In the genomic region with DNA sequence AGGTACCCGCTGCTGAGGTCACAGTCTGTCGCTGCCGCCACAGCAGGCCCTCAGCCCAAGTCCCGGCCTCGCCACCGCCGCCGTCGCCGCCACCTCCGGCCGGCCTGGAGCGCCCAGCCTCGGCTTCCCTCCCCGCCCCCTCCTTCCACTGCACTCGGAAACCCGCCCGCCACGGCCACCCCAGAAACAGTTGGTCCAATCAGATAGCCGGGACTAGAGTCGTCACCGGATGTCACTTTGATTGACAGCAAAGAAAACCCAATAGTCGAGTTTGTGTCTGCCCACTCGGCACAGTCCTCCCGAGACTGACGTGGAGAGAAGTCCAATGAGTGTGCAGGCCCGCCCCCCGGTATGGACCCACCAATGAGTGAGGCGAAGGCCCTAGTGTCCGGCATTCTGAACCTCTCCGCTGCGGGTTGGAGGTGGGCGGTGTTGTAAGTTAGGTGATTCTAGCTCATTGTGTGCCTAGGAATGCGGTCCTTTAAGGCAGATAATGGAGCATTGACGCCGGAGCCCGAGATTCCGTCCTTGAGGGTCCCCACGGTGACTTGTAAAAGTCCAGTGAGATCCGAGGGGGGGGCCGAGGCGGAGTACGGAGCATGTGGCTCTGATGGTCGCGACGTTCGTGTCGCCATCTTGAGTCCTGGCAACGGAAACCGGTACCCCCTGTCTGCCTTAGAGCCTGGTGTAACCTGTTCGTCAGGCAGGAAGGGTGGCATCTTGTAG, we compare ENCODE assay signal across 8 mouse cellular contexts. TPM values are rescaled to one million over a fixed set of nuclear protein-coding genes. Genes with fewer than 3 reads are reported as not detected.
DNase-seq lines count a peak whose midpoint lies in the region; ATAC-seq and TF ChIP-seq lines count a peak whose summit lies in the region.

Nfe2l1 (minus strand) TSS at position 156 of the 726 bp plus-strand sequence.

- 0% methylated on average over 37 of the region's 51 CpGs for WGBS in embryonic facial prominence, embryonic 14.5 days
- WGBS in heart, adult 2 months: under 1% methylated on average over 50 of the region's 51 CpGs
- under 1% methylated on average over 51 of the region's 51 CpGs for WGBS in limb, embryonic 13.5 days
- WGBS in midbrain, embryonic 16.5 days: under 1% methylated on average over 49 of the region's 51 CpGs

- TF ChIP-seq EP300 in heart, adult 2 months (IDR thresholded peaks at IDR 0.05; ENCODE audit: insufficient read depth, low read depth, low read length): no peak

- TF ChIP-seq CTCF in heart, adult 2 months (IDR thresholded peaks at IDR 0.05): no peak

- H3K27ac ChIP-seq in embryonic facial prominence, embryonic 14.5 days (replicated peaks; ENCODE audit: low read depth, low read length): peak within 1 kb of the TSS; percentile 98
- H3K27ac ChIP-seq in heart, adult 2 months: peak within 1 kb of the TSS; percentile 99
- peak within 1 kb of the TSS; percentile 97 for H3K27ac ChIP-seq in limb, embryonic 13.5 days
- H3K27ac ChIP-seq in midbrain, embryonic 16.5 days (ENCODE audit: low read length): peak within 1 kb of the TSS; percentile 98

- DNase-seq in 3T3-L1 (ENCODE audit: low read depth, low spot score): peak; percentile 100
- DNase-seq in adrenal gland, postnatal 4 days (ENCODE audit: low spot score in 2 of 2): peak; percentile 90 to 92
- peak; percentile 100 for DNase-seq in embryonic facial prominence, embryonic 14.5 days (ENCODE audit: low spot score)
- peak; percentile 96 to 99 for DNase-seq in heart, adult 2 months
- DNase-seq in kidney, adult 8-10 months: peak; percentile 99 to 100
- peak; percentile 91 to 98 for DNase-seq in spleen, postnatal 10 days (ENCODE audit: low spot score in 2 of 2)

- H3K9ac ChIP-seq in embryonic facial prominence, embryonic 14.5 days (ENCODE audit: low read depth, low read length): peak within 1 kb of the TSS; percentile 93
- peak within 1 kb of the TSS; percentile 95 for H3K9ac ChIP-seq in heart, adult 2 months (ENCODE audit: low read depth, low read length)
- H3K9ac ChIP-seq in limb, embryonic 13.5 days: peak within 1 kb of the TSS; percentile 87
- peak within 1 kb of the TSS; percentile 89 for H3K9ac ChIP-seq in midbrain, embryonic 16.5 days (ENCODE audit: low read depth, low read length)

- peaks cover 37% of the 10 kb centered on the region for H3K4me1 ChIP-seq in embryonic facial prominence, embryonic 14.5 days (ENCODE audit: control insufficient read depth, insufficient read depth, low read length)
- H3K4me1 ChIP-seq in heart, adult 2 months (ENCODE audit: control insufficient read depth, insufficient read depth, low read length): peaks cover 14% of the 10 kb centered on the region
- H3K4me1 ChIP-seq in limb, embryonic 13.5 days: peaks cover 43% of the 10 kb centered on the region
- H3K4me1 ChIP-seq in midbrain, embryonic 16.5 days (ENCODE audit: control insufficient read depth, insufficient read depth, low read length): peaks cover 43% of the 10 kb centered on the region

- peak; percentile 100 for ATAC-seq in embryonic facial prominence, embryonic 14.5 days (ENCODE audit: low read depth)
- peak; percentile 99 for ATAC-seq in limb, embryonic 13.5 days (ENCODE audit: low FRiP score, low read depth)
- ATAC-seq in midbrain, embryonic 16.5 days: peak; percentile 100

- H3K4me2 ChIP-seq in embryonic facial prominence, embryonic 14.5 days (ENCODE audit: low read depth, low read length): peak within 1 kb of the TSS; percentile 90
- H3K4me2 ChIP-seq in limb, embryonic 13.5 days (replicated peaks): peak within 1 kb of the TSS; percentile 87
- H3K4me2 ChIP-seq in midbrain, embryonic 16.5 days (ENCODE audit: low read length): peak within 1 kb of the TSS; percentile 91

- intact Hi-C loops in heart, adult 2 months (cut with DNase I): loop anchor here (1.0 to 5.0 kb wide), 2 partner anchors 30 to 137 kb away; no protein-coding TSS in a partner anchor

- H3K9me3 ChIP-seq in embryonic facial prominence, embryonic 14.5 days (ENCODE audit: control insufficient read depth, low read length): no peaks in the 10 kb centered on the region
- H3K9me3 ChIP-seq in limb, embryonic 13.5 days: no peaks in the 10 kb centered on the region
- H3K9me3 ChIP-seq in midbrain, embryonic 16.5 days (replicated peaks; ENCODE audit: control insufficient read depth, low read length, poor library complexity, severe bottlenecking): no peaks in the 10 kb centered on the region

- peaks cover 23% of the 10 kb centered on the region for H3K36me3 ChIP-seq in embryonic facial prominence, embryonic 14.5 days (ENCODE audit: control insufficient read depth, insufficient read depth, low read length)
- peaks cover 7% of the 10 kb centered on the region for H3K36me3 ChIP-seq in heart, adult 2 months (ENCODE audit: control insufficient read depth, insufficient read depth, low read length)
- H3K36me3 ChIP-seq in limb, embryonic 13.5 days: peaks cover 18% of the 10 kb centered on the region
- H3K36me3 ChIP-seq in midbrain, embryonic 16.5 days (ENCODE audit: control insufficient read depth, insufficient read depth, low read length): peaks cover 2% of the 10 kb centered on the region; the same call in 1 of the 2 replicates

- peak within 1 kb of the TSS; percentile 94 for H3K4me3 ChIP-seq in embryonic facial prominence, embryonic 14.5 days (ENCODE audit: low read depth, low read length)
- peak within 1 kb of the TSS; percentile 83 for H3K4me3 ChIP-seq in heart, adult 2 months
- H3K4me3 ChIP-seq in limb, embryonic 13.5 days: peak within 1 kb of the TSS; percentile 78
- peak within 1 kb of the TSS; percentile 93 for H3K4me3 ChIP-seq in midbrain, embryonic 16.5 days (ENCODE audit: low read depth, low read length)

- H3K27me3 ChIP-seq in embryonic facial prominence, embryonic 14.5 days (replicated peaks; ENCODE audit: control insufficient read depth, insufficient read depth, low read length): no peaks in the 10 kb centered on the region
- no peaks in the 10 kb centered on the region for H3K27me3 ChIP-seq in heart, adult 2 months (ENCODE audit: control insufficient read depth, insufficient read depth, low read length)
- no peaks in the 10 kb centered on the region for H3K27me3 ChIP-seq in limb, embryonic 13.5 days
- no peaks in the 10 kb centered on the region for H3K27me3 ChIP-seq in midbrain, embryonic 16.5 days (ENCODE audit: control insufficient read depth, insufficient read depth, low read depth, low read length)

- H3K79me2 ChIP-seq in heart, adult 2 months (replicated peaks; ENCODE audit: control insufficient read depth, insufficient read depth, low read length): peaks cover 5% of the 10 kb centered on the region; the same call in 1 of the 2 replicates

- TF ChIP-seq POLR2A in heart, adult 2 months (IDR thresholded peaks at IDR 0.05; ENCODE audit: insufficient read depth, low read depth, low read length): peak; percentile 80

RNA-seq across cellular contexts. Expression of gene Nfe2l1, which starts in this region (rescaled TPM):
- total RNA-seq in adrenal gland, postnatal 4 days (2021): 100 to 1,000 TPM; 269 to 272 TPM
- 54.6 and 56.0 TPM in 2 replicates for polyA plus RNA-seq in embryonic facial prominence, embryonic 14.5 days (2014; fragmentation: Nextera tagmentation; extraction: Ambion mirVana)
- total RNA-seq in heart, adult 2 months (2021): 100 to 1,000 TPM; 395 to 436 TPM
- 397 and 529 TPM in 2 replicates for polyA plus RNA-seq in heart, adult 2 months (2012; rRNA removed)
- polyA plus RNA-seq in limb, embryonic 13.5 days (2015; fragmentation: Nextera tagmentation; extraction: Ambion mirVana): 68.6 and 69.3 TPM in 2 replicates
- 79.1 and 81.8 TPM in 2 replicates for polyA plus RNA-seq in midbrain, embryonic 16.5 days (2015; fragmentation: Nextera tagmentation; extraction: Ambion mirVana)

Comparison
In these comparisons a context has a peak if more than half of its experiments do, and no peak if none do; other contexts are left out.
1. Peak in every context shown above with its lines: DNase-seq, ATAC-seq, H3K4me3 ChIP-seq and H3K27ac ChIP-seq.